Mouse (Mus musculus): ENCODE data around the gene Slc17a1.

Slc17a1 gene

GRCm38 (mm10) chr13:23867405-23867804 lies at the start of gene Slc17a1:
TSS of gene Slc17a1 (plus strand) at chr13:23867750.
- no peak for DNase-seq

DNA sequence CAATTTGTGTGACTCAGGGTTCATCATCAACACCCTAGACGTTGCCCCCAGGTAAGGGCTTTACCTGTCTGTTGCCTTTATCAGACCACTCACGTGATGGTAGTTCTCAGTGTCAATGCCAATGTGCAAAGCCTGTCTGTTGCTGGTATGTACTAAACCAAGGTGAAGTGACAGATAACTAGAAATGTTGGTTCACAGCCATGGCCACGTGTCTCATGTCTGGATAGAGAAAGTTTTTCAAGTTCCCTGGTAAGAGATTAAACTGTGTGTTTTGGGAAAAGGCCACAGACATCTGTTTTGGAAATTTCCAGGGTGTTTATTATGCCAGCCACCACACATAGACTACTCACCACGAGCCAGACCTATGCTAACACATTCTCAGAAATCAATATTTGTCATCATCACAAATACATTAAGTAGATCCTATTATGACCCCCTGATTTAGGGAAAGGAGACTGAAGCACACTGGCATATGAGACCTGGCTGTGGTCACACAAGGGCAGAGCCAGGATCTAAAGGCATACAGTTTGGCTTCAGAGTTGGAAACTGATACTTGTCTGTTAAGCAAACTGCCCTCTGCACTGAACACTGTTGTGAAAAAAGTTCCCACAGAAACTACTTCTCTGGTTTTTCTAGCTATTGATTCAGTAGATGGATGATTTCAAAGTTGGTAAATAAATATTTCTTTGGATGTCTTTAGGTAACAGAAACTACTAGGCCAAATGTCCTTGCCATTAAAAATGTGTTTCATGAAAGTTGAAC lies 47.2 kb upstream of the Slc17a1 start:
- DNase-seq = no peak

DNA sequence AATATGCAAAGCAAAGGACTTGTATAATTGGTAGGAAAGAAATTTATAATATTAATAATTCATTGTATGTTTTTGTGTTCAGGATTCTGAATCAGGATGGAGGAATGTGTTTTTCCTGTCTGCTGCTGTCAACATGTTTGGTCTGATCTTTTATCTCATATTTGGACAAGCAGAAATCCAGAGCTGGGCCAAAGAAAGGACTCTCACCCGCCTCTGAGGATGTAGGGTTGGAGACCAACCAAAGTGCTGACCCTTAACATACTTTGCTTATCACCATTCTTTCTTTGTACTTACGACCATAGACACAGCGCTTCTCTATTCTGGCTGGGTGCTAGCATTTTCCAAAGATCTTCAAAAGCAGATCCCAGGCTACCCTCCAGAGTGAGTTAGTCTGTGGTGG lies 45.3 kb upstream of the Slc17a1 start:
- no peak for DNase-seq

- no peak for DNase-seq
These were observed 40.9 kb upstream of the Slc17a1 start for GRCm38 (mm10) chr13:23826606-23827005.

DNA sequence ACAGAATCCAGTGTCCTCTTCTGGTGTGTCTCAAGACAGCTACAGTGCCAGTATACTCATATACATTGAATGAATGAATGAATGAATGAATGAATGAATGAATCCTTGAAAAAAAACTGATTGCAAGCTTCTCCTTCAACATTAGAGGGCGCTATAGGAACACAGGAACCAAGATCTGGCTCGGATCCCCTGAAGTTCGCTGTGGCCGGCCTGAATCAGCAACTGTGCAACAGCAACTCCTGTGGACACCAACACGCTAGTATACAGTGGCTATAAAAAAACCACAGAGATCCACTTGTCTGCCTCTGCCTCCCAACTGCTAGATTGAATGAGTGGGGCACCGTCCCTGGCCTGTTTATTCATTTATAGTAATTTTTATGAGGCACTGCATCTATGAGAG lies 34.5 kb upstream of the Slc17a1 start:
- peak; percentile 8 for DNase-seq

DNA sequence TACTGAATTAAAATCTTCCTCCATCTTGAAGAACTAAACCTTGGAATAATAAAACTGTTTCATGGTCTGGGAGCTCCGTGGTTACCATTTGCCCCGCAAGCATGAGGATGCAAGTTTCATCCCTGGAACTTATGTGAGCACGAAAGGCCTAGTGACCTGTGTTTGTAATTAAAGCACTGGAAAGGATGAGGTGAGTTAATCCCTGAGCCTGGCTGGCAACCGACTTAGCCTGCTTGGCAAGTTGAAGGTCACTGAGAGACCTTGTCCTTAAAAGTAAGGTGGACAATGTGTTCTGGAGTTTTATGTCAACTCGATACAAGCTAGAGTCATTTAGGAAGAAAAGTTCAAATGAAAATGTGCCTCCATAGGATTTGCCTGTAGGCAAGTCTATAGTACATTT lies 32.7 kb upstream of the Slc17a1 start:
- DNase-seq = no peak

GRCm38 (mm10) chr13:23836630-23837029 lies 30.9 kb upstream of the Slc17a1 start:
- no peak for DNase-seq

DNA sequence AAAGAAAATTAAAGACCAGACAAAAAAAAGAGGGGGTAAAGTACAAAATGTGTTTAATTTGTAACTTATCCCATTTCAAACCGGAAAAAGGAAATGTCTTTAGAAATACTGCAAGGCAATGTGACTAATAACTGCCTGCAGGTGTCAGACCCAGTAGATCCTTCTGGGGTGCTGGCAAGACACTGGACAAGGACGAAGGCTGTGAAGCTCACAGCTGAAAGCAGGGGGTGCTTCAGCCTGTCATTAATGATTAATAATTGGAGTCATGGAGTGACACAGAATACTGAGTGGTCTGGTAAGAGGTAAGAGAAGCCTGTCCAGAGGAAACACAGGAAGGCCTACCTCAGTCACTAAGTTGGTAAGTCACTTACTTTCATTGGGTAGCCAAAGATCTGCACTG lies 28.2 kb upstream of the Slc17a1 start, which contains the start of gene Slc17a3:
Slc17a3 (plus strand) TSS at position 127 of the 400 bp plus-strand sequence.
- no peak for DNase-seq

- no peak for DNase-seq
These were observed 21.7 kb upstream of the Slc17a1 start for GRCm38 (mm10) chr13:23845851-23846250.

GRCm38 (mm10) chr13:23849299-23849698 lies 18.3 kb upstream of the Slc17a1 start:
- no peak for DNase-seq

DNA sequence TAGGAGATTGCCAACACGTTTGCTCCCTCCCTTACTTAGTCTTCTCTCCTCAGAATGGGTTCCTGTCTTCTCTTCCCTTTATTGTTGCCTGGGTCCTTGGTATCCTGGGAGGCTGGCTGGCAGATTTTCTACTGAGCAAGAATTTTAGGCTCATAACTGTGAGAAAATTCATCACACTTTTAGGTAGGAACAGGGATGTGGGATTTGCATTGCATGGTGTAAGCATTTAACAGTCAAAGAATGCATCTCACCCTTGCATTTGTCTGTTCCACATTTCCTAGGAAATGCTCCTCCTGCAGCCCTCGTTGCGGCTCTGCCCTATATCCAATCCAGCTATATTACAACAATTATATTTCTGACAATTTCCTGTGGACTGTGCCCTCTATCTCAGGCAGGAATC lies 11.1 kb upstream of the Slc17a1 start:
- no peak for DNase-seq

DNA sequence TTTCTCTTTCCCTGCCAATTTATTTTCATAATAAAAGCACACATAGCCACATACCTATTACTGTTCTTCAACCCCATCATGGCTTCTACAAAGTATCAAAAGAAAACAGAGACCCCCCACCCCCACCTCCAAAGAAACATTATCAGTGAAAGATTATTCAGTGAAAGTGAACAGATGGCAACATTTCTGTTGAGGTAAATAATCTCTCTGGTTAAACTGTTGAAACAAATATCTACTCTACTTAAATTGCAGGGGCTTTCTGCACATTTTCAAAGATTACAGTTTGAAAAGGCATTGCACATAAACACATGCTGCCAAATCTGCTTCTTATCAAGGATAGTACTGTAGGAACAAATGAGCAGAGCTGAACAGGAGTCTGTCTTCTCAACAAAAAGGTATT lies 5.7 kb upstream of the Slc17a1 start:
- no peak for DNase-seq

- no peak for DNase-seq
These were observed 2.8 kb upstream of the Slc17a1 start for GRCm38 (mm10) chr13:23864711-23865110.

DNA sequence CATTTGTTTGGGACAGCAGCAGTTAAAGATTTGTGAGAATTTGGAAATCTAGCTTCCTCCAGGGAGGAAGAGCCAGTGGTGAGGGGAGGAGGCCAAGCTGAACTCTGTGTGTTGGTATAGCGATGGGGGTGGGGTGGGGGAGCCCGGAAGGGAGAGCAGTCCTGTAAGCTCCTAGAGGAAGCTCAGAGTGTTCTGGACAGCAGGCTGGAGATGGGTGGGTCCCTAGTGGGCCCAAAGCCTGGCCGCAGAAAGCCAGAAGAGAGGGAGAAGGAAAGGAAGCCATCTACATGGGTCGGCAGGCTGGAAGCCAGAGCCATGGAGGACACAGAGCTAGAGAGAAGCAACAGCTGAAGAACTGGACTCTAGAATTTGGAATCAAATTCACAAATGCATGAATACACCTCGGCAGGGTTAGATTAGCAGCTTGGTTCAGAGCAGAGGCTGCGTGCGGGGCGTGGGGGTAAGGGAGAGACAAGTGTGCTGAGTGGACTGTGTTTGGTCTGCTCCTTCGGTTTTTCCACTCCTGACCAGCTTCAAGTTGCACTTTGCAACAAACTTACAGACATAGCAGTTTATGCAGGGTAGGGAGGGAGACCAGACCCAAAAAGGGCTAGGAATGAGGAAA lies 1.4 kb upstream of the Slc17a1 start:
- no peak for DNase-seq

DNA sequence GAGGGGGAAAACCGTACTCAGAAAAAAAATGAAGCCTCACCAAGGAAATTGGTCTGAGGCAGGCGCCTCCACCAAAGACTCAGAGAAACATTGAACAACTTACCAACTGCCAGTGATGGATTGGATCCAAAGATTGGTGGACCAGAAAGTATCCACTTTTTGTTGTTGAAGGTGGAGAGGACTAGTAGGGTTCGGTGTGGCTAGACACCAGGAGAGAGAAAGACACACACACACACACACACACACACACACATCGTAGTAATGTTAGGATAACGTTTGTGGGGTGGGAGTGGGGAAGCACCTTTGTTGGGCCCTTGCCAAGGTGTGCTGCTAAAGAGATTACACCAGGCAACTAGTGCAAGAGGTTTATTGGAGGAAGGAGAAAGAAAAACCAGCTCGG lies 550 bp upstream of the Slc17a1 start:
- no peak for DNase-seq

DNA sequence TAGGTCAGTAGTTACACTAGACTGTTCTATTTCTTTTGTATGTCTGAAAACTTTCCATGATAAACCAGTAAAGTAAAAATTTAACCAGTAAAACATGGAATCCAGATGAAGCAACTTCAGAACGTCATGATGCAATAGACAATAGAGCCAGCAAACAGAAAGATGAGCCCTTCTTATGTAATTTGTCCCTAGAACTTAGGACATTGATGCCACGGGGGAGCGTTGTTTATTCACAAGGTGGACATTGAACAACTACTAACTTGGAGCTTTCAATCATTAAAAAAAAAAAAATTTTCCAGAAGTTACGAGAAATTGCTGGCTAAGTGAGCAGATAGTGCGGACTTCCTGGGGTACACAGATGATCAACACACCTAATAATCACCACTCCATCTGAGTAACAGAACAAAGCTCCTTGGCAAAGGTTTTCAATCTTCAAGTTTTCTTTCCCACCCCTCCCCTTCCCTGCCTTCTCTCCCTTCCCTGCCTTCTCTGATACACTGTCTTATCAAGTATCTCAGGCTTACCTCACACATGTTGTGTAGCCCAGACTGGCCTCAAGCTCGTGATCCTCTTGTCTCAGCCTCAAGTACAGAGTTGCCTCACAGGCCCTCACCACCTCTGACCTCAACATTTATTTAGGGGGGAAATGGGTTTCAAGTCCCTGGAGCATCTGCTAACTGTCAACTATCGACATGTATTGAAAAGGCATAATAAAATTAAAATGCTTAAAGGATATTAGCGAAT lies 1.4 kb downstream of the Slc17a1 start:
- DNase-seq = no peak

DNA sequence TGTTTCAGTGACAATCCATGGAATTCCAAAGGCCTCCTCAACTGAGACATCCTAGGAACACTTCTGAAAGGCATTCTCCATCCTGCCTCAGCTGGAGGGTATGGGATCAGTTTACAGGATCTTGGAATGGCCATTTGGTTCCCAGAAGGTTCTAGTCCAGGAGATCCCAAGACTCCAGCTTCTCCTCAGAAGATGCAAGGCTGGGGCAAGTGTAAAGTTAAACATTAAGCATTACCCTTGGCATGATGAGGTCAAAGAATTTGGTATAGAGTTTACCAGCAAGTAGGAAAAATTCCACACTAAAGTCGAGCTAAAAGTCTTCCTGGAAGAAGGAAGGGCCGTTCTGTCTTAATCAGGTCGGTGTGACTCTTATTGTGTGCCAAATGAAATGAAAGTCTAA lies 2.4 kb downstream of the Slc17a1 start:
- DNase-seq = no peak

GRCm38 (mm10) chr13:23873141-23873540 lies 5.6 kb downstream of the Slc17a1 start:
- no peak for DNase-seq

GRCm38 (mm10) chr13:23879106-23879505 lies 11.6 kb downstream of the Slc17a1 start:
- DNase-seq = no peak

- DNase-seq = no peak
These were observed 12.1 kb downstream of the Slc17a1 start for GRCm38 (mm10) chr13:23879636-23880035.

DNA sequence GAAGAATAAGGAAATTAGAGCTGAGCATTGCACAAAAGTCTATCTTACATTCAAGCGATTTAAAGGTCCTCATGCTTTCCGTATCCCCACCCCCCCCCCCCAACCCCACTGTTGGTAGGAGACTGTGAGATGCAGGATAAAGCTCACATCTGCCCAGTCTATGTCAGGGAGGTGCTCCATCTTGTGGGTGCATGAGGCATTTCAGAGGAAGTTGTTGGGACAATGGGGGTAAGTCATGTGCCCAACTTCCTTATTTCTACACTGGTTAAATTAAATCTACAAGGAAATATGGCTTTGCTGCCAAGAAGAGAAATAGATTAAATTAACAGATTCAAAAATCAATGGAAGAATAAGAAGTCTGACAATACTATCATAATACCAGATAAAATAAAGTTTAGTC lies 18.0 kb downstream of the Slc17a1 start:
- DNase-seq = no peak

- DNase-seq = no peak
These were observed 19.6 kb downstream of the Slc17a1 start for GRCm38 (mm10) chr13:23887026-23887725.

GRCm38 (mm10) chr13:23889011-23889605 lies 21.6 kb downstream of the Slc17a1 start:
- no peak for DNase-seq
